Mouse (Mus musculus) skeletal muscle tissue, adult 2 months (tissue): ENCODE data around the gene Ugt1a9.
A peak's percentile ranks its signal among the peaks of the same experiment; 100 is the strongest.

Source experiments
- DNase-seq: peaks from one replicate; pipeline ENCODE4 v3.0.0-alpha.2; 2012; ENCODE audit warnings: low read depth, low spot score

Ugt1a9 gene

DNA sequence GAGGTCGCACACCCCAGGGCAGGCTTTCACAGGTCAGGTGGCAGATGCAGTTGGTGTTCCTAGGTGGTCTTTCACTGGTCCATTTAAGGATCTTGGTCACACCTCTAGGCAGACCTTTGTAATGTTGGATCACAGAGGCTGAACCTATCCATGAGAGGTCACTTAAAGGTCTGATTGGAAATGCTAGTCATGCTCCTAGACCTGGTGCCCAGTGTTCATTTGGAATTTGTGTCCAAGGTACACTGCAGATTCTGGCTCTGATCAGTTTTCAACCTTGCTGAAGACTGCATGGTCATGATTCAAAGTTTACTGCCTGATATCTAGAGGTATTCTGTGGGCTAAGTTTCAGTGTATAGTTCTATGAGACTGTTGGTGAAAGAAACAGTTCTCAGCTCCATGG lies 109.1 kb downstream of the Ugt1a9 start:
- no peak for DNase-seq

DNA sequence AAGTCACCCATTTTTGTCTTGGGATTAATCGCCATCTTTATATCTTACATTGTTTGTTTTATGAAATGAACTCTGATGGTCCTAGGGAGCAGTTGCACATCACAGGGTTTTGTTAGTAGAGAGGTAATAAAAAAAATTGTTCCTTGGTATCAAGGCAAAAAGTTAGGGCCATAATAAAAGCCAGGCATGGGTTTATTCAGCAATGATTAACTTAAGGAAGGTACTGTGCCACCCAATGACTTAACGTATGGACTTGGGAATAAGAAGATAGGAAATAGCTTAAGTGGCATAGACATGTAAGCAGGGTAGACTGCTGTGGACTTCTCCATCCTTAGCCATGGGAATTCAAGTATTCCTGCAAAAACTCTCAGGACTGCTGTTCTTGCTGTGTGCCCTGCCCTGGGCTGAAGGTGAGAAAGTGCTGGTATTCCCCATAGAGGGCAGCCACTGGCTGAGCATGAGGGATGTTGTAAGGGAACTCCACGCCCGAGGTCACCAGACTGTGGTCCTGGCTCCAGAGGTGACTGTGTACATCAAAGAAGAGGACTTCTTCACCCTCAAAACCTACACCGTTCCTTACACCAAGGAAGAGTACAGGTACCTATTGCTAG lies 115.8 kb downstream of the Ugt1a9 start:
- DNase-seq, result no peak

DNA sequence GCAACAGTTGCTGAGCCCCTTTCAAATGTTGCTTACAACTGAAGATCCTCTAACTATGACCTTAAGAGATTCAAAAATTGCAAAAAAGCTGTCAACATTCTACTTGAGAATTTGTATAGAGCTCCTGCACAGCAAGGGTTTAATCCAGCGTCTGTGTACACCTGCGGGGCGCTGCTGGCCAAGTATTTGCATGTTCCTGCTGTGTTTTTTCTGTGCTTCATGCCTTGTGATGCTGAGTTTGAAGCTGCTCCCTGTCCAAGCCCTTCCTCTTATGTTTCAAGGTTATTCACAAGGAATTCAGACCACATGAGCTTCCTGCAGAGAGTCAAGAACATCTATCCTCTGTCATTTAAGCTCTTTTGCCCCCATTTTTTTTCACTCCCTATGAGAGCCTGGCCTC lies 121.5 kb downstream of the Ugt1a9 start:
- no peak for DNase-seq

DNA sequence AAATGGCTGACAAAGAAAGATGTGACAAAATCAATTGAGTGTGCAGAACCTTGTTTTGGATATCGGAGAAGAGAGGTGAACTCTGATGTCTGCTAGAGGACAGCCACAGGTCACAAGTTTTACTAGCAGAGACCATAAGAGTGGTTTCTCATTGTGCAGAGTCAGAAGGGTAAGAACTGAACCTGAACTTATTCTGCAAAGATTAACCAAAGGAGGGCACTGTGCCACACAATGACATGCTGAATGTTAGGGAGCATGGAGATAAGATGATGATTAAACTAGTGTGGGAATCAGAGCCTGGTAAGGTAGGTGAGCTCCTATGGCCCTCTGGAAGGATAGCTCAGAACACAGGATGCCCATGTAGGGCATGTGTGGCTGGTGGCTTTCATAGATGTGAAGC lies 125.1 kb downstream of the Ugt1a9 start:
- DNase-seq, result no peak

DNA sequence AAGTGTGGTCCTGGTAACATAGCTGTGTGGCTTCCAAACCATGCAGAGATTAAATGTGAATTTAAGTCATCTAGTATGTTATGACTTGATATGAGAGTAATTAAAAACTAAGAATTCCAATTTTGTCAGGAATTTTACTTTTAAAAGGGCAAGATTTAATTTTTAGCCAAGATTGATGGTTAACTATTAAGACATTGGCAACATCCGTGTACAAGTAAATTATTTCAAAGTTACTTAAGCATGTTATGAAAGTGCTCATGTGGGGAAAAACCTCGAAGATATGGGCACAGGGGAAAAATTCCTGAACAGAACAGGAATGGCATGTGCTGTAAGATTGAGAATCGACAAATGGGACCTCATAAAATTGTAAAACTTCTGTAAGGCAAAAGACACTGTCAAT lies 126.8 kb downstream of the Ugt1a9 start:
- DNase-seq, result no peak

DNA sequence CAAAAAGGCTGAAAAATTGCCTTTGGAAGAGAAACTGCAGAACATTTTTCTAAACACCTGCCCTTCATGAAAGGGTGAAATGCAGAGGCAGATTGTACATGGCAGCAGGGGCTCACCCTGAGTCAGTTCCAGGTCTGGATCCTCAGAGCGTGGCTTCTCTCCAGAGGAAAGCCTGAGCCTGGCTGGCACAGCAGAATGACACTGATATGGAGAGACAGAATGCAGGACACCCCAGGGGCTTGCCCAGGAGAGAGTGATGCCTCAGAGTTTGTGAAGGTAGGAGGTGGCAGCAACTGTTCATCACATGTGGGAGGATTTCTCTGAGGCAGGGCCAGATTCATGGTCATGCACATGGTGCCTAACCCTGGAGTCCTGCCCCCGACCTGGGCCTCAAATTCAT lies 129.4 kb downstream of the Ugt1a9 start:
- no peak for DNase-seq

DNA sequence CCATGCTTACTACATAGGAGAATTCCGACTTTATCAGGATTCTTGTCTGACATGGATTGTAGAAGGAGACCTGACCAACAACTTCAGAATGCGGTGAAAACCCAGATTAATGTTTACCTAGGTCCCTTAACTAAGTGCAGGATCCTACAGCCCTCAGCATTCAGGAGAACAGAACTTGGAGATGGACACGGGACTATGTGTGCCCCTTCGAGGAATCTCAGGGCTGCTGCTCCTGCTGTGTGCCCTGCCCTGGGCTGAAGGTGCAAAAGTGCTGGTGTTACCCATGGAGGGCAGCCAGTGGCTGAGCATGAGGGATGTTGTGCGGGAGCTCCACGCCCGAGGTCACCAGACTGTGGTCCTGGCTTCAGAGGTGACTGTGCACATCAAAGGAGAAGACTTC lies 129.9 kb downstream of the Ugt1a9 start, which contains the start of gene Ugt1a2:
Gene Ugt1a2, plus strand, starts transcription at position 146 of the 400 bp plus-strand sequence.
- DNase-seq, result no peak

DNA sequence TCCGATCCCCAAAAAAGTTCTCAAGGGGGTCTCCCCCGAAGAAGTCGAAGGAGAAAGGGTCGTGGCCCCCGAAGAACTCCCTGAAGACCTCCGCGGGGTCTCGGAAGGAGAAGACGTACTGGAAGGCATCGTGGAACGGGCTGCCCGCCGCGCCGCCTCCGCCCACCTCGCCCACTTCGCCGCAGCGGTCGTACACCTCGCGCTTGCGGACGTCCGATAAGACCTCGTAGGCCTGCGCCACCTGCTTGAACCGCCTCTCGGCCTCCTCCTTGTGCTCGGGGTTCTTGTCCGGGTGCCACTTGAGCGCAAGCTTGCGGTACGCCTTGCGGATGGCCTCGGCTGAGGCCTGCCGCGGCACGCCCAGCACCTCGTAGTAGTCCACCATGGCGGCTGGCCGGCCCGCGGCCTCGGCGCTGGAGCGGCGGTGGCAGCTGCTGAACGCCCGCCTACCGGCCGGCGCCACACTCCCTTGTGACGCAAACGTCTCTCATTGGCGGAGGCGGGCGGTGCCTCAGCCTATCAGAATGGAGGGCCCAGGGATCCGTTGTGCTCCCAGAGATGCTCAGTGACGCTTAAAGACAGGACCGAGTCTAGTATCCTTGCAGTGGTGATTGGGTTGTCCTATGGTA lies 134.8 kb downstream of the Ugt1a9 start, which contains the start of gene Dnajb3:
Gene Dnajb3, minus strand, starts transcription at position 489 of the 629 bp plus-strand sequence.
- peak; percentile 27 for DNase-seq

DNA sequence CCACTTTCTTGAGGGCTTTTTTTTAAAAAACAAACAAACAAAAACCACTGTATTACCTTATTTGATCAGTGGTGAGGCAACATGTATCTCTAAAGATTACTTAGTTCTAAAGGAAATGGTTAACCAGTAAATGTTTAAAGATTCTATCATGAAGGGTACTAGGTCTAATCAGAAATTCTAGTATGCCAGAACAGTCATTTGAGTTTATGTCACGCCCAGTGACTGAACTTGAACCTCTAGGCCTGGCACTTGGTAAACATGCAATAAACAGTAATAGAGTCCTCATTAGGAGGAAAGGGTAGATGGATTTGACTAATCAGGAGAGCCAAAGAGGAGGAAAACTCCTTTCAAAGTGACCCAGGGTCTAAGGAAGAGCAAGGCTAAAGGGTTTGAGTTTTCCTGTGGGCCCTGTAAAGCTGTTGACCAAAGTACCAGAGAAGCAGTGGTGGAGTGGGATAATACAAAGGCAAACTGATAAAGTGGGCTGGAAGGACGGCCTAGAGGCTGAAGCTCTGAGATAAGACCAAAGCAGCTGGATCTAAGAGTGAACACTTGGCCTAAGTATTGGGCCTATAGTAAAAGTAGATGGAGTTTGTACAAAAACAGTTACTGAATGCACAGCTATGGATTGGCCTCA lies 136.4 kb downstream of the Ugt1a9 start:
- no peak for DNase-seq

DNA sequence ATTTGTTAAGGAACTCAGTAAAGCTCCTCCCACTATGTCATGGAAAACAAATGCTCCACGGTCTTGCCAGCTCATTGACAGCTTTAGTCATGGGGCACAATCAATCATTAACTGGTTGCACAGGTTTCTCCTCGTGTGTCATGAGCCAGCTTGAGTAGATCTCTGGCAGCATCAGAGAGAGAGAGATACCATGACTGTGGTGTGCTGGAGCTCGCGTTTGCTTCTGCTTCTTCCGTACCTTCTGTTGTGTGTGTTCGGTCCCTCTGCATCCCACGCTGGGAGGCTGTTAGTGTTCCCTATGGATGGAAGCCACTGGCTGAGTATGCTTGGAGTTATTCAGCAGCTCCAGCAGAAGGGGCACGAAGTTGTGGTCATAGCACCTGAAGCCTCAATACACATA lies 141.2 kb downstream of the Ugt1a9 start, which contains the start of gene Ugt1a1:
Gene Ugt1a1, plus strand, starts transcription at position 148 of the 400 bp plus-strand sequence.
- DNase-seq, result peak; percentile 11

DNA sequence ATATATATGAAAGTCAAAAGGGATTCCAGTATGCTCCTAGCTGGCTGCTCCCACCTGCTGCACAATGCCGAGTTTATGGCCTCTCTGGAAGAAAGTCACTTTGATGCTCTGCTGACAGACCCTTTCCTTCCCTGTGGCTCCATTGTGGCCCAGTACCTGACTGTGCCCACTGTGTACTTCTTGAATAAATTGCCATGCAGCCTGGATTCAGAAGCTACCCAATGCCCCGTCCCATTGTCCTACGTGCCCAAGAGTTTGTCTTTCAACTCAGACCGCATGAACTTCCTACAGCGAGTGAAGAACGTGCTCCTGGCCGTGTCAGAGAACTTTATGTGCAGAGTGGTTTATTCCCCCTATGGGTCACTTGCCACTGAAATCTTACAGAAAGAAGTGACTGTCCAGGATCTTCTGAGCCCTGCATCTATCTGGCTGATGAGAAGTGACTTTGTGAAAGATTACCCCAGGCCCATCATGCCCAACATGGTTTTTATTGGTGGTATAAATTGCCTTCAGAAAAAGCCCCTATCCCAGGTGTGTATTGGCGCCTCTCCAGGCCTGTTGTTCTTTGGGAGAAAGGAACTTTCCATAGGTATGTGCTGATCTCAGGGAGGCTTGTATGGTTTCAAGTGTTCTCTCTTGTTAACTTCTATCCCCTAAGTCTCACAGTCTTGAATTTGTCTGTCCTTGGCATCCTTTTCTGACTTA lies 141.9 kb downstream of the Ugt1a9 start:
- peak; percentile 14 for DNase-seq

DNA sequence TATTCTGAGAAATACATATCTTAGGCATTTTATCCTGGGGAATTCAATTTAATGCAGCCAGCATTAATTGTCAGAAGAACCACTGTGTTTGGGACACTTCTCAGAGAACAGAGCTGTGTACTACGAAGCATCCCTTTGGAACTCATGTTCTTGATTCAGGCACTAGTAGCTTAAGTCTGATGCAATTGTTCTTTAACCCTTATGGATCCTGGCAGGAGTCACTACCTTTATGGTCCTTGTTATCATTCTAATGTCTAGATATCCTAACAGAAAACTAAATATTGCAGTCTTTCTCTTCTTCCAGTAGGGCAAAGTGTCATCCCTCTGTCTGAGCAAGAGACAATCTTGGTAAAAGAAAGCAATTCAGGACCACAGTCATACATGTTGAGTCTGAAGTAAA lies 142.5 kb downstream of the Ugt1a9 start:
- DNase-seq, result peak; percentile 2

DNA sequence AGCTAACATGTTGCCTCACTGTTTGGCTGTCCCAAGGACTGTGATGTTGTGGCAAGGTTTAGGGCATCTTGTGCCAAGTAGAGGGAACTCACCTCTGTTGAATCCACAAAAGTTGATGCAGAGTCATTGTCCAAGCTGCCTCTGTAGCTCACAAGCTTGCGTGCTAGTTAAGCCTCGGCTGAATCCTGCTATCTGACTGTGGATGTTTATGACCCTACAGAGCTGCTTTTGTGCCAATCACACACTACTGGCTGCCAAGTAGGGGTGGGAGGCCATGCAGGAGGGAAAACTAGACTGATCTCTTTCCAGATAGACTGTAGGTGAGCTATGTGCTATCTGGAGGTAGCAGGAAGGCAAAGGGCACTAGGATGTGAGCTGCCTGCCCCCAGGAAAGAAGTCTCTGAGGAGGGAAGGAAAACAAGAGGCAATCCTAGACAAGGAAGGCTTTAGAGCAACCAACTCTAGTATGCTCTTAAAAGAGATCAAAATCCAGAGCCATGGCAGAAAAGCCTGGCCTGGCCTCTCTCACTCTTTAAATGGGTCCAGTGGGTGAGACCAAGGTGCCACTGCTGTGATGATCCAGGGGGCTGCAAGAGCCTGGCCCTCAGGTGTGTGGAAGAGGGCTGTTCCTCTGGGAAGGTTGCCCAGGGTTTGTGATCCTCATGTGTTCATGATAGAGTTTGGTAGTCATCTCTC lies 143.3 kb downstream of the Ugt1a9 start:
- peak; percentile 23 for DNase-seq

DNA sequence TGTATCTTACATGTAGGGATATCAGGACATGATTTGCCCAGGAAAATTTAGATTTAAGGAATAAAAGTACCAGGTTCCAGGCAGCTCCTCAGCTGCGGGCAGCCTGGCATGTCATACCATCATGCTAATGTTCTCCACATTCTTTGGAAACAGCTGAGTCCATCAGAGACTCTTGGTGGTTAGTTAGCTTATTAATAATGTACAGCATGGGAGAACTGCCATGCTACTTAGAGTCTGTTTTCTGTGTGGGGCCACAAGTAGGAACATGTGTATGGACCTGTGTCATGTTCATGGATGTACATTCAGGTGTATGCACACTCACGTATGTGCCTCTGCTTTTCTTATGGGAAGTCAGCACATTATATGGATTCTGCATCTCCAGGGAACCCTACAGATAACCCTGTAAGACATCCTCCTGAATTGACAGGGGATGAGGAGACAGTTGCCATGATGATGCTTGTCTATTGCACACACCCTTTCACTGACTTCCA lies 143.9 kb downstream of the Ugt1a9 start:
- peak; percentile 17 for DNase-seq

DNA sequence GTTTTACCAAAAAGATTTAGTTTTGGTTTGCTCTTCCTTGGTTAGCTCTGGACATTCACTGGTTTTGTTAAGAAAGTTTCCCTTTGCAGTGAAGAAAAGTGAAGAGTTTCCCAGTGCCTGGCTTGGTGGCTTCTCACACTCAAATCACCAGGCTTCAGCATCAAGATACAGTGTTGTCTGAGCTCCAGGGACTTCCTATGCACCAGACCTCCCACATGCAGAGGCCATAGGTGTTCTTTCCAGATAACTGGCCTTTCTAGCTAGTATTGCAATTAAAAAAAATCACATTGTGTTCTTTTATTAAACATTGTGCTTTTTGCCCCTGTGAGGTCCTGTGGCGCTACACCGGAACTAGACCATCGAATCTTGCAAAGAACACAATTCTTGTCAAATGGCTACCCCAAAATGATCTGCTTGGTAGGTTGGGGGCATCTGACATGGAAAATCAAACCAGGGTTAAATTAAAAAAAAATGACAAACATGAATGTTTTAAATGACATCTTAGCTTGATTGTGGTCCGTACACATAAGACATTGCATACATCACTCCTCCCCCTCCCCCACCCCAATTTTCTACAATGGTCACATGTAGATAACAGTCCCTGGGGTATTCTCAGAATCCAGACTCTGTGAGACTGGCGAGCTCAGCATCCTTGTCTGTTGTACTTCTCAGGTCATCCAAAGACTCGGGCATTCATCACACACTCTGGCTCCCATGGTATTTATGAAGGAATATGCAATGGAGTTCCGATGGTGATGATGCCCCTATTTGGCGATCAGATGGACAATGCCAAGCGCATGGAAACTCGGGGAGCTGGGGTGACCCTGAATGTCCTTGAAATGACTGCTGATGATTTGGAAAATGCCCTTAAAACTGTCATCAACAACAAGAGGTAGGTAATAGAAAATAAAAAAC lies 145.1 kb downstream of the Ugt1a9 start:
- peak; percentile 11 for DNase-seq

DNA sequence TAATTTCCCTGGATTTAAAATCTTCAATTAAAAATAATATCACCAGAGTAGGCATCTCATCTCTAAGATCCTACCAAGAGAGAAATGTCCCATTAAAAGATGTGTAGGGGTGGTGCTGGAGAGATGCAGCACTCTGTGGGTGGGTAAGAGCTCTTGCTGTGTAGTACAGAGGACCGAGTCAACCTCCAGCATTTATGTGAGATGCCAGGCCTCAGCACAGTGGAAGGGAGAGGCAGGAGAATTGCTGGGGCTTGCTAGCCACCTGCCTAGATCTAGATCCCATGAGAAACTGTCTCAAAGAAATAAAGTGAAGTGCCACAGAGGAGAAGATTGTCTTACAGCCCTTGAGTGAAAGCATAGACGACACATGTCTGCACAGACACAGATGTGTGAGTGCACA lies 146.0 kb downstream of the Ugt1a9 start:
- peak; percentile 4 for DNase-seq

DNA sequence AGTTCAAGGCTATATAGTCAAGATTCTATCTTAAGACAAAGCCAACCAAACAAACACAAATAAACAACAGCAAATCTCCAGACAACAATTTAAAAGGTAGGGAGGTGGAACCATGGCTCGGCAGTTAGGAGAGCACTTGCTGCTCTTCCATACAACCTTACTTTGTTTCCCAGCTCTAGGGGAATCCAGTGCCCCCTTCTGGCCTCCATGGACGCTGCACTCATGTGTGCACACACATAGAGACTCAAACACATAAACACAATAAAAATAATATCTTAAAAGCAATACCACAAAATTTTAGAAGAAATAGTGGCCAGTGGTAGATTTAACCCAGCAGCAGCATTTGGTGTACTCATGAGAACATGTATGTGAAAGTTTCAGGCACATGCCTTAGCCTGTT lies 146.5 kb downstream of the Ugt1a9 start:
- peak; percentile 3 for DNase-seq

DNA sequence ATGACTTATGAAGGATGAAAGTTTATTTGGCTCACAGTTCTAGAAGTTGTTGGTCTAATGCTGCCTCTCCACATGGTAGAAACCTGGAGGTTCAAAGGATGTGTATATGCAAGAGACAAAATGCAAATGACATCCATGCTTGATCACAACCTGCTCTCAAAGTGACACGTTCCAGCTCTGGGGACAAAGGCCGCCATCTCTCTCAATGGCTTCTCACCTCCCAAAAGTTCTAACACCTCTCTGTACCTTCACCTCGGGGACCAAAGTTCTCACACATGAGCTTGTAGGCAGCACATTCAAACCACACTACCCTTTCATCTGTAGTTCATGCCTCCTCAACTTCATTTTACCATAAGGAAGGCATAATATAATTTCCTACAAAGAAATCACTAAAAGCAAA lies 147.0 kb downstream of the Ugt1a9 start:
- DNase-seq, result peak; percentile 6

DNA sequence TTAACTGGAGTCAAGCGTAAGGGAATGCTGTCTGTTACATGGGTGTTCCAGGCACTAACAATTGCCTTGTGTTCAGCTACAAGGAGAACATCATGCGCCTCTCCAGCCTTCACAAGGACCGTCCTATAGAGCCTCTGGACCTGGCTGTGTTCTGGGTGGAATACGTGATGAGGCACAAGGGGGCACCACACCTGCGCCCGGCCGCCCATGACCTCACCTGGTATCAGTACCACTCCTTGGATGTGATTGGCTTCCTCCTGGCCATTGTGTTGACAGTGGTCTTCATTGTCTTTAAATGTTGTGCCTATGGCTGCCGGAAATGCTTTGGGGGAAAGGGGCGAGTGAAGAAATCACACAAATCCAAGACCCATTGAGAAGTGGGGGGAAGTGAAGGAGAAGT lies 147.5 kb downstream of the Ugt1a9 start:
- DNase-seq, result peak; percentile 10

DNA sequence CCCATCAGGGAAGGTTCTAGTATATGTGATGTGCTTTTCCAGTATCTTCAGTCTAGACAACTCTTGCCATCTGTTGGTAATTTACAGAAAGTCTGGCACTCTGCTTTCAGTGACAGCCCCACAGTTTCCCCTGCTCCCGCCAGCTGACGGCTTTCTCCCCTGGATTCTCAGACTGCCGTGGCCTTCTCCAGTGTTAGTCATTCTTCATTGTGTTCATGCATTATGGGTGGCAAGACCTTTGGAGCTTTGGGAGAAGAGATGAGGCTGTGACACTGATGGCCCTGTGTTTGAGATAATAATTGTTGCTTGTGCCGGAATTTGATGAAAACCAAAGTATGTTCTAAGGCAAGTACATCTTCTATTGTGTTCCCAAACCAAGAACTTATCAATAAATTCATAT lies 148.0 kb downstream of the Ugt1a9 start:
- no peak for DNase-seq
